Mouse (Mus musculus) layer of hippocampus, adult 9-10 months (tissue): ENCODE measurements at regions not wholly inside any gene's neighbourhood (a gene's known extent, or its start where the extent isn't known, plus 50 kb on each side); places are given as distances from the start of the nearest gene placed in this dataset.

Experiments used
- DNase-seq: peaks from one replicate; pipeline ENCODE4 v3.0.0; 2022; ENCODE audit warnings: low spot score

- DNase-seq: no peak
These were observed 353.0 kb downstream of the Pmp22 start for GRCm38 (mm10) chr11:63481676-63482310.

- no peak for DNase-seq
These were observed 353.8 kb downstream of the Pmp22 start for GRCm38 (mm10) chr11:63482593-63482992.

- DNase-seq: no peak
These were observed 358.4 kb downstream of the Pmp22 start for GRCm38 (mm10) chr11:63487203-63487602.

GRCm38 (mm10) chr11:63502181-63502580 lies 373.4 kb downstream of the Pmp22 start:
- DNase-seq: no peak

GRCm38 (mm10) chr11:63507387-63507786 lies 378.6 kb downstream of the Pmp22 start:
- no peak for DNase-seq

- DNase-seq: no peak
These were observed 379.9 kb downstream of the Pmp22 start for GRCm38 (mm10) chr11:63508727-63509126.

GRCm38 (mm10) chr11:63510611-63511010 lies 381.8 kb downstream of the Pmp22 start:
- no peak for DNase-seq

GRCm38 (mm10) chr11:63514615-63515014 lies 385.8 kb downstream of the Pmp22 start:
- DNase-seq: no peak

- DNase-seq: no peak
These were observed 390.1 kb downstream of the Pmp22 start for GRCm38 (mm10) chr11:63518847-63519246.

GRCm38 (mm10) chr11:63524254-63524653 lies 395.5 kb downstream of the Pmp22 start:
- no peak for DNase-seq

- no peak for DNase-seq
These were observed 396.6 kb downstream of the Pmp22 start for GRCm38 (mm10) chr11:63525431-63525830.

GRCm38 (mm10) chr11:63525956-63526355 lies 396.1 kb downstream of the Hs3st3b1 start:
- no peak for DNase-seq

GRCm38 (mm10) chr11:63532752-63533151 lies 389.3 kb downstream of the Hs3st3b1 start:
- no peak for DNase-seq

- no peak for DNase-seq
These were observed 388.4 kb downstream of the Hs3st3b1 start for GRCm38 (mm10) chr11:63533555-63534200.

- DNase-seq: no peak
These were observed 384.4 kb downstream of the Hs3st3b1 start for GRCm38 (mm10) chr11:63537693-63538092.

GRCm38 (mm10) chr11:63543971-63544696 lies 378.0 kb downstream of the Hs3st3b1 start:
- no peak for DNase-seq

GRCm38 (mm10) chr11:63545516-63545915 lies 376.6 kb downstream of the Hs3st3b1 start:
- DNase-seq: no peak

- no peak for DNase-seq
These were observed 361.6 kb downstream of the Hs3st3b1 start for GRCm38 (mm10) chr11:63560466-63560865.

GRCm38 (mm10) chr11:63562696-63563095 lies 359.4 kb downstream of the Hs3st3b1 start:
- DNase-seq: no peak

GRCm38 (mm10) chr11:63565471-63566232 lies 356.4 kb downstream of the Hs3st3b1 start:
- DNase-seq: no peak

GRCm38 (mm10) chr11:63569785-63570479 lies 352.2 kb downstream of the Hs3st3b1 start:
- no peak for DNase-seq

GRCm38 (mm10) chr11:63570646-63571045 lies 351.4 kb downstream of the Hs3st3b1 start:
- no peak for DNase-seq
